Mouse (Mus musculus) CH12.LX (cell line): ENCODE measurements around the gene Stk39. TPM values are rescaled to one million over a fixed set of nuclear protein-coding genes. Genes with fewer than 3 reads are reported as not detected.

ENCODE experiments used
- DNase-seq: peaks from one replicate; pipeline ENCODE4 v3.0.0-alpha.2; 2013; ENCODE audit errors: extremely low read depth
- H3K27ac ChIP-seq: 2 replicates; pipeline ENCODE4 v1.5.1; 2012; ENCODE audit warnings: low read depth, mild to moderate bottlenecking, control low read depth, moderate library complexity; ENCODE audit not compliant: insufficient read depth
- H3K27me3 ChIP-seq: replicated peaks from 2 replicates; pipeline ENCODE3; 2012; ENCODE audit warnings: inconsistent platforms
- H3K36me3 ChIP-seq, 2 experiments: replicated peaks in 1 of 2; 2 replicates each; pipeline versions ENCODE3 to v1.6.1; 2012; ENCODE audit warnings: inconsistent platforms in 1 of 2, low read length in 1 of 2, mild to moderate bottlenecking in 1 of 2, mixed read lengths in 1 of 2, moderate library complexity in 1 of 2; ENCODE audit not compliant: control insufficient read depth in 1 of 2, insufficient read depth in 1 of 2
- H3K4me1 ChIP-seq, 2 experiments: 2 replicates each; pipeline ENCODE4 v1.6.1; 2012; ENCODE audit warnings: inconsistent platforms in 1 of 2, moderate library complexity in 1 of 2; ENCODE audit not compliant: insufficient read depth in 2 of 2, control insufficient read depth in 1 of 2
- H3K4me2 ChIP-seq: 2 replicates; pipeline ENCODE4 v1.6.1; 2012; ENCODE audit warnings: low read depth, mild to moderate bottlenecking, control low read depth; ENCODE audit not compliant: poor library complexity, insufficient read depth, severe bottlenecking
- H3K4me3 ChIP-seq, 3 experiments: fragments of 150-350 bp in 1 of 3; sonication (generic) in 1 of 3; replicated peaks in 1 of 3; 2 replicates each; pipeline versions ENCODE3 to v1.5.1; 2011 to 2012; ENCODE audit warnings: low read depth in 2 of 3, low read length in 2 of 3, mild to moderate bottlenecking in 2 of 3, moderate library complexity in 2 of 3, control low read depth in 1 of 3, improper control_type of control experiment in 1 of 3, inconsistent platforms in 1 of 3, mixed read lengths in 1 of 3; ENCODE audit not compliant: poor library complexity in 1 of 3
- H3K79me2 ChIP-seq: replicated peaks from 2 replicates; pipeline ENCODE4 v1.6.1; 2012; ENCODE audit warnings: mild to moderate bottlenecking, moderate library complexity; ENCODE audit not compliant: control insufficient read depth, poor library complexity, insufficient read depth, severe bottlenecking; ENCODE audit errors: extremely low read depth
- H3K9ac ChIP-seq: 2 replicates; pipeline ENCODE4 v1.6.1; 2012; ENCODE audit warnings: low read depth, mild to moderate bottlenecking, control low read depth, moderate library complexity; ENCODE audit not compliant: insufficient read depth
- H3K9me3 ChIP-seq: replicated peaks from 2 replicates; pipeline ENCODE3; 2012; ENCODE audit warnings: low read length, inconsistent platforms, mixed read lengths
- BHLHE40 ChIP-seq: IDR thresholded peaks from 2 replicates; pipeline ENCODE4 v1.6.1; 2011; ENCODE audit warnings: mild to moderate bottlenecking, low read depth, low read length, improper control_type of control experiment
- CHD1 ChIP-seq: IDR thresholded peaks from 2 replicates; pipeline ENCODE4 v1.6.1; 2012; ENCODE audit warnings: low read depth, low read length, improper control_type of control experiment, inconsistent platforms
- CTCF ChIP-seq, 2 experiments: IDR thresholded peaks in 1 of 2; conservative IDR thresholded peaks in 1 of 2; 2 replicates each; pipeline ENCODE4 v1.5.1; 2011 to 2012; ENCODE audit warnings: low read depth in 2 of 2, low read length in 2 of 2, improper control_type of control experiment in 1 of 2, inconsistent platforms in 1 of 2, mild to moderate bottlenecking in 1 of 2, moderate library complexity in 1 of 2
- EP300 ChIP-seq: IDR thresholded peaks from 2 replicates; pipeline ENCODE4 v1.6.1; 2011; ENCODE audit warnings: low read length, improper control_type of control experiment
- ETS1 ChIP-seq: conservative IDR thresholded peaks from 2 replicates; pipeline ENCODE4 v1.6.1; 2012; ENCODE audit warnings: low read depth, mild to moderate bottlenecking, inconsistent platforms, low read length, improper control_type of control experiment, moderate library complexity
- GABPA ChIP-seq: IDR thresholded peaks from 2 replicates; pipeline ENCODE4 v1.6.1; 2012; ENCODE audit warnings: low read depth, low read length, improper control_type of control experiment, inconsistent platforms; ENCODE audit not compliant: insufficient replicate concordance
- IRF4 ChIP-seq: IDR thresholded peaks from 2 replicates; pipeline ENCODE4 v1.6.1; 2014; ENCODE audit warnings: low read depth, mild to moderate bottlenecking, inconsistent platforms, low read length, improper control_type of control experiment
- JUND ChIP-seq: conservative IDR thresholded peaks from 2 replicates; pipeline ENCODE4 v1.6.1; 2011; ENCODE audit warnings: low read depth, low read length, improper control_type of control experiment
- KAT2A ChIP-seq: IDR thresholded peaks from 2 replicates; pipeline ENCODE4 v1.6.1; 2012; ENCODE audit warnings: low read length, improper control_type of control experiment, inconsistent platforms; ENCODE audit not compliant: insufficient replicate concordance
- MAFK ChIP-seq: IDR thresholded peaks from 2 replicates; pipeline ENCODE4 v1.6.1; 2011; ENCODE audit warnings: low read length, improper control_type of control experiment; ENCODE audit not compliant: insufficient replicate concordance
- MAX ChIP-seq: IDR thresholded peaks from 2 replicates; pipeline ENCODE4 v1.6.1; 2011; ENCODE audit warnings: low read length, improper control_type of control experiment
- MAZ ChIP-seq: IDR thresholded peaks from 2 replicates; pipeline ENCODE4 v1.6.1; 2012; ENCODE audit warnings: low read depth, mild to moderate bottlenecking, inconsistent platforms, low read length, improper control_type of control experiment, moderate library complexity
- MXI1 ChIP-seq: IDR thresholded peaks from 2 replicates; pipeline ENCODE4 v1.6.1; 2011; ENCODE audit warnings: mild to moderate bottlenecking, low read depth, low read length, improper control_type of control experiment
- MYC ChIP-seq: IDR thresholded peaks from 2 replicates; pipeline ENCODE4 v1.6.1; 2011; ENCODE audit warnings: low read depth, mild to moderate bottlenecking, improper control_type of control experiment, low read length
- NELFE ChIP-seq: IDR thresholded peaks from 2 replicates; pipeline ENCODE4 v1.6.1; 2011; ENCODE audit warnings: low read depth, low read length, improper control_type of control experiment
- POLR2A ChIP-seq: IDR thresholded peaks from 2 replicates; pipeline ENCODE4 v1.6.1; 2011; ENCODE audit warnings: low read depth, mild to moderate bottlenecking, improper control_type of control experiment, low read length
- POLR2AphosphoS2 ChIP-seq: IDR thresholded peaks from 2 replicates; pipeline ENCODE4 v1.6.1; 2011; ENCODE audit warnings: low read depth, low read length, improper control_type of control experiment
- SMC3 ChIP-seq: IDR thresholded peaks from 2 replicates; pipeline ENCODE4 v1.6.1; 2011; ENCODE audit warnings: low read depth, low read length, improper control_type of control experiment
- TBP ChIP-seq: conservative IDR thresholded peaks from 2 replicates; pipeline ENCODE4 v1.6.1; 2011; ENCODE audit warnings: low read depth, low read length, improper control_type of control experiment
- TCF12 ChIP-seq: IDR thresholded peaks from 2 replicates; pipeline ENCODE4 v1.6.1; 2014; ENCODE audit warnings: low read depth, mild to moderate bottlenecking, inconsistent platforms, low read length, improper control_type of control experiment
- ZC3H11A ChIP-seq: IDR thresholded peaks from 2 replicates; pipeline ENCODE4 v1.6.1; 2012; ENCODE audit warnings: low read depth, mild to moderate bottlenecking, inconsistent platforms, low read length, improper control_type of control experiment
- ZKSCAN1 ChIP-seq: IDR thresholded peaks from 2 replicates; pipeline ENCODE4 v1.6.1; 2012; ENCODE audit warnings: low read depth, inconsistent platforms, low read length, improper control_type of control experiment, borderline replicate concordance
- ZMIZ1 ChIP-seq: IDR thresholded peaks from 2 replicates; pipeline ENCODE4 v1.6.1; 2012; ENCODE audit warnings: low read depth, mild to moderate bottlenecking, inconsistent platforms, low read length, improper control_type of control experiment
- ZNF384 ChIP-seq: IDR thresholded peaks from 2 replicates; pipeline ENCODE4 v1.6.1; 2012; ENCODE audit warnings: low read depth, low read length, improper control_type of control experiment, inconsistent platforms
- dilution Hi-C: fragments of 300-500 bp; cut with MboI; formaldehyde crosslinking; loops from 2 replicates; pipeline ENCODE4 v1.14.3; 2020; ENCODE audit warnings: low sequenced_read_pairs; ENCODE audit not compliant: extremely low pct_unique_long_range_greater_than_20kb, extremely low pct_ligation_motif_present
- in situ Hi-C: fragments of 300-500 bp; cut with MboI; formaldehyde crosslinking; loops from 3 replicates; pipeline ENCODE4 v1.14.3; 2019; ENCODE audit warnings: low sequenced_read_pairs, low pct_ligation_motif_present, low pct_unique_long_range_greater_than_20kb, mixed read lengths
- polyA plus RNA-seq: library from polyadenylated mRNA; unstranded; fragments of >175 nt; gene quantifications from 2 replicates; pipeline ENCODE4 v1.2.1, GENCODE M21; 2012; ENCODE audit warnings: low read depth; ENCODE audit not compliant: insufficient read length
- total RNA-seq, 2 experiments: library from RNA; depleted of rRNA; stranded (reverse); fragments of 300-350 nt in 1 of 2; fragments of >200 nt in 1 of 2; gene quantifications; 2 replicates each; pipeline ENCODE4 v1.2.3; 2012 to 2014

Gene Stk39
- total and polyA plus RNA-seq, 3 experiments = not detected

GRCm38 (mm10) chr2:68437920-68438319 is 34.1 kb downstream of the Stk39 start:
- H3K9ac ChIP-seq = no peak overlapping the region
- TF ChIP-seq MAFK = no peak
- no peak for TF ChIP-seq EP300
- TF ChIP-seq MYC = no peak
- no peak for TF ChIP-seq JUND
- no peak for TF ChIP-seq GABPA
- TF ChIP-seq SMC3 = no peak
- no peak for TF ChIP-seq ZMIZ1
- TF ChIP-seq ZKSCAN1 = no peak
- no peak for TF ChIP-seq IRF4
- no peak for TF ChIP-seq CTCF (conservative IDR thresholded peaks at IDR 0.05 in 1 of 2, IDR thresholded peaks at IDR 0.05 in 1 of 2; ENCODE audit: low read depth in 2 of 2, low read length in 2 of 2)
- no peak for TF ChIP-seq CHD1
- no peak for TF ChIP-seq BHLHE40
- TF ChIP-seq TBP = no peak
- no peak for TF ChIP-seq TCF12
- no peak for TF ChIP-seq ZNF384
- no peak for TF ChIP-seq MAX
- TF ChIP-seq POLR2A = no peak
- TF ChIP-seq POLR2AphosphoS2 = no peak
- no peak for TF ChIP-seq NELFE
- no peaks in the 10 kb centered on the region for H3K4me1 ChIP-seq
- no peaks in the 10 kb centered on the region for H3K36me3 ChIP-seq
- H3K27ac ChIP-seq = no peak overlapping the region
- H3K4me3 ChIP-seq = no peak overlapping the region
- in situ Hi-C loops = no loop called here
- no peak overlapping the region for H3K4me2 ChIP-seq
- dilution Hi-C loops = no loop called here
- DNase-seq = no peak
- peaks cover 81% of the 10 kb centered on the region for H3K9me3 ChIP-seq
- no peaks in the 10 kb centered on the region for H3K79me2 ChIP-seq
- H3K27me3 ChIP-seq = no peaks in the 10 kb centered on the region

GRCm38 (mm10) chr2:68437216-68437615 is 34.9 kb downstream of the Stk39 start:
- no peak for DNase-seq
- Histone ChIP-seq H3K4me2 (no peak overlapping the region), H3K36me3 (no peaks in the 10 kb centered on the region), H3K27me3 (no peaks in the 10 kb centered on the region), H3K79me2 (no peaks in the 10 kb centered on the region), H3K9ac (no peak overlapping the region), H3K9me3 (peaks cover 79% of the 10 kb centered on the region), H3K4me3 (no peak overlapping the region), H3K4me1 (no peaks in the 10 kb centered on the region), H3K27ac (no peak overlapping the region)
- dilution Hi-C loops = no loop called here
- in situ Hi-C loops = no loop called here
- TF ChIP-seq POLR2A (no peak), CHD1 (no peak), ZC3H11A (no peak), BHLHE40 (no peak), ETS1 (no peak), MXI1 (no peak), KAT2A (no peak), MAZ (no peak), SMC3 (no peak)
